Mouse (Mus musculus) hindbrain, embryonic 10.5 days (tissue): ENCODE data around the gene Tll2. TPM values are rescaled to one million over a fixed set of nuclear protein-coding genes. Genes with fewer than 3 reads are reported as not detected.

Experiments
- DNase-seq: peaks from one replicate; pipeline ENCODE4 v3.0.0-alpha.2; 2017; ENCODE audit warnings: low spot score
- H3K27ac ChIP-seq: fragments of 300-500 bp; sonication (generic); 2 replicates; pipeline ENCODE4 v1.5.1; 2016; ENCODE audit warnings: mild to moderate bottlenecking, moderate library complexity
- H3K27me3 ChIP-seq: fragments of 300-500 bp; sonication (generic); 2 replicates; pipeline ENCODE4 v1.6.1; 2016; ENCODE audit warnings: mild to moderate bottlenecking; ENCODE audit not compliant: poor library complexity, insufficient read depth, severe bottlenecking
- H3K36me3 ChIP-seq: fragments of 300-500 bp; sonication (generic); 2 replicates; pipeline ENCODE4 v1.6.1; 2016; ENCODE audit warnings: mild to moderate bottlenecking, moderate library complexity
- H3K4me1 ChIP-seq: fragments of 300-500 bp; sonication (generic); replicated peaks from 2 replicates; pipeline ENCODE4 v1.6.1; 2016; ENCODE audit warnings: mild to moderate bottlenecking
- H3K4me3 ChIP-seq: fragments of 300-500 bp; sonication (generic); 2 replicates; pipeline ENCODE4 v1.5.1; 2016; ENCODE audit warnings: mild to moderate bottlenecking, moderate library complexity
- H3K9me3 ChIP-seq: fragments of 300-500 bp; sonication (generic); 2 replicates; pipeline ENCODE4 v1.6.1; 2016; ENCODE audit warnings: mild to moderate bottlenecking, moderate library complexity
- WGBS: fragments of 180-500 bp; shearing (Covaris S2); methylation state at CpG from one replicate; pipeline ENCODE4 v1.1.7; 2016; 5-methylcytosine and 5-hydroxymethylcytosine counted together
- polyA plus RNA-seq: library from polyadenylated mRNA; unstranded; fragments of >200 nt; fragmentation: Nextera tagmentation; extraction: Ambion mirVana; gene quantifications from 2 replicates; pipeline ENCODE4 v1.2.1, GENCODE M21; 2016

Tll2 gene
- polyA plus RNA-seq, 1 experiment from 2014 or later = 0.68 TPM

DNA sequence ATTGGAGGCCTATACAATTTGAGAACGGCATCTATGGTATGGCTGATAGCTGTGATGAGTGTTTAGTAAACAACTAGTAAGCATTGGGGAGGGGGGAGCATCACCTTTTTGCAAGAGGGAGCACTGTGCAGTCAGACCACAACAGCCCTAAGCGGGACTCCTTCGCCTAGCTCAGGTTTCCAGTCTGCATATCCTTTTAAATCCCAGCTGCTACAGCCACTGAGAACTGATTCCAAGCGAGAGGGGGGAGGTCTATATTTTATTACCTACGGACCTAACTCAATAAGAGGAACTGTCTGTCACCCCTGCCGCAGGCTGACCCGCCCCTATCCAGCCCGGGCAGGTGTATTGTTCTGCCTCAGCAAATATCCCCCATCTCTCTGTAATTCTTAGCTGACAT is 99.1 kb downstream of the Tll2 start:
- no peak overlapping the region for H3K4me3 ChIP-seq
- no peaks in the 10 kb centered on the region for H3K9me3 ChIP-seq
- H3K36me3 ChIP-seq = no peaks in the 10 kb centered on the region
- no peak for DNase-seq
- no peak overlapping the region for H3K27ac ChIP-seq
- H3K27me3 ChIP-seq = peaks cover 10% of the 10 kb centered on the region; the same call in 1 of the 2 replicates
- 62% methylated on average over 8 of the region's 8 CpGs for WGBS
- H3K4me1 ChIP-seq = peaks cover 31% of the 10 kb centered on the region

DNA sequence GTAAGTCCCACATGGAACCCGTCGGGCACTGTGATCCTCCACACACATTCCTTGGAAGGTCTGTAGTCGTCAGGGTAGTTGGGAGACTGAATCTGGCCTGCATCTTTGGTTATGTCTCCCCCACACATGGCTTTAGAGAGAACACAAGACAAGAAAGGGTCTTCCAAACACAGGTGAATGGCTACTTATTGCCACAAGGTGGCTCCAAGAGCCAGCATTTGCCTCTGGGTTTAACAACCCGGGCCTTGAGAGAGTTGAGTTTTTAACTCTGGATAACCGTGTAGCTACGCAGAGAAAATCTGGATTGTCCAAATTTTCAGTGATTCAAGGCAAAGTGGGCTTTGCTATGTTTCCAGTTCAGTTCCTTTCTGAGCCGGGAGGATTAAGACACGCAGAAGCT is 101.7 kb downstream of the Tll2 start:
- Histone ChIP-seq H3K36me3 (no peaks in the 10 kb centered on the region), H3K4me1 (peaks cover 25% of the 10 kb centered on the region), H3K4me3 (no peak overlapping the region), H3K9me3 (no peaks in the 10 kb centered on the region), H3K27me3 (peaks cover 12% of the 10 kb centered on the region; the same call in 1 of the 2 replicates), H3K27ac (no peak overlapping the region)
- DNase-seq = peak; percentile 43
- 52% methylated on average over 8 of the region's 8 CpGs for WGBS

DNA sequence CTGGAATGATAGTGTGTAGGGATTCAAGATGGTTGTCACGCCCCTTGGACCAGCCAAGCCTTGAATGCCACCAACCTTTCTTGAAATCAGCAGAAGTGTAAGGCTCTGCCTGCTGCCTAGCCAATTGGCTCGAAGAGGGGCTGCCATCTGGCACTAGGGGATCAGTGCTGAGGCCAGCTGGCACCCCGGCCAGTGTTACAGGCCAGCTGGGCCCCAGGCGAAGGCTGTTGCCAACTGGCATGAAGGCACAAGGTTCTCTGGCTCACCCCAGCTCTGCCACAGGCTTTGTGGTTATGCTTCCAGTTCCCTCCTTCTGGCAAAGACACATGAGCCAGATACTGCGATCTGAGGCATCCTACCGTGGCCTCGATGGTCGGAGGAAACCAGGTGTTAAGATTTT is 105.2 kb downstream of the Tll2 start:
- Histone ChIP-seq H3K4me1 (peaks cover 26% of the 10 kb centered on the region), H3K36me3 (no peaks in the 10 kb centered on the region), H3K9me3 (no peaks in the 10 kb centered on the region), H3K4me3 (no peak overlapping the region), H3K27ac (no peak overlapping the region), H3K27me3 (peaks cover 12% of the 10 kb centered on the region; the same call in 1 of the 2 replicates)
- no peak for DNase-seq
- WGBS = 85% methylated on average over 8 of the region's 8 CpGs

DNA sequence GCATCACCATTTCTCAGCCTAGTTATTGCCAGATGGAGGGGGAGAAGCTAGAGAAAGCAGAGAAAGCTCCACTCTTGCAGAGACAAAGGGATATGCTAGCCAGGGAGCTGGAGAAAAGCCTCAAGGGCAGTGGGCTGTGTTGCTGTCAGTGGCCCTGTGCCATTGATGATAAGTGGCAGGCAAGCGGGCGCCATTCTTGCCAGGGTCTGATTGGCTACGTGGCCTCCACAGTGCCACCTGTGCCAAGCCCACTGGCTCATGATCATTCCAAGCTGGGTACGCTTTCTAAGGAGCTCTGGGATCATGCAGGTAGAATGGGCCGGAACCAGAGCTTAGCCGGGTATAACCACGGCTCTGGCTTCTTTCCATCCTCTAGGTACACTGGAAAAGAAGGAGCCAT is 105.8 kb downstream of the Tll2 start:
- Histone ChIP-seq H3K9me3 (no peaks in the 10 kb centered on the region), H3K27me3 (peaks cover 12% of the 10 kb centered on the region; the same call in 1 of the 2 replicates), H3K4me1 (peaks cover 28% of the 10 kb centered on the region), H3K4me3 (no peak overlapping the region), H3K27ac (no peak overlapping the region), H3K36me3 (no peaks in the 10 kb centered on the region)
- no peak for DNase-seq
- WGBS = 96% methylated on average over 7 of the region's 7 CpGs

DNA sequence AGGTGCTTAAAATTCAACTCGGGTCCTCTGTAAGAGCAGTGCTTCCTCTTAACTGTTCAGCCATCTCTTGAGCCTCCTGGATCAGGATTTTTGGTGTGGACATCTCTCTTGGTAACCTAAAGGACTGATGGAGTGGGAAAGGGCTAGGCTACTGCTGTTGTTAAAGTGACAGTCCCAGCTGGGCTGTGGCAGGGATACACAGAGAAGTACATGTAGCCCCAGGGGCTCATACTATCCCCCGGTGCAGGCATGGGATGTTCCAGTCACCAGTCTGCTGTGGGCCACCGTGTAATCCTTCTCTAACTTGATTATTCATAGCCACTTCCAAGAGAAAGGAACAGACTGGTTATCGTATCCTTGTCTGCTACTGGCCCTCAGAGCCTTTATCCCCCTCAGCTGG is 109.6 kb downstream of the Tll2 start:
- Histone ChIP-seq H3K4me1 (peaks cover 29% of the 10 kb centered on the region), H3K27ac (peak overlapping the region; percentile 51; the same call in 1 of the 2 replicates), H3K4me3 (no peak overlapping the region), H3K9me3 (no peaks in the 10 kb centered on the region), H3K27me3 (peaks cover 9% of the 10 kb centered on the region; the same call in 1 of the 2 replicates), H3K36me3 (no peaks in the 10 kb centered on the region)
- 54% methylated on average over 4 of the region's 4 CpGs for WGBS
- no peak for DNase-seq

DNA sequence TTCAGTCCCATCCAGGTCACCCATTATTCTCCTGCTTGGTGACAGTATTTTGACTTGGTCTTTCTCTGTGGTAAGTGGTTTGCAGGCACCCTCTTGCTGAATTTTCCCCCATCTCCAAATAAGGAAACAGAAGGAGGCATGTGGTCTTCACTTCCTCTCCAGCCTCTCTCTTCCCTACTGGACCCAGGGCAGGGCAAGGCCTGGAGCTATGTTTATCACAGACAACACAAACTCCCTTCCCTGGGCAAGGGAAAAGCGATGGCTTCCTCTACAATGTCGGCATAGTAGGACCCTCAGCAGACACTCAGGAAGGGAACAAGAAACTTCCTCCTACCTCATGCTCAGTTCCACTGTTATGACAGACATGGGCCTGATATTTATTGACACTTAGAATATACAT is 114.7 kb downstream of the Tll2 start:
- WGBS = 84% methylated on average over 2 of the region's 2 CpGs
- peaks cover 20% of the 10 kb centered on the region for H3K4me1 ChIP-seq
- H3K27ac ChIP-seq = no peak overlapping the region
- H3K27me3 ChIP-seq = peaks cover 24% of the 10 kb centered on the region
- DNase-seq = no peak
- H3K36me3 ChIP-seq = no peaks in the 10 kb centered on the region
- no peak overlapping the region for H3K4me3 ChIP-seq
- H3K9me3 ChIP-seq = no peaks in the 10 kb centered on the region

DNA sequence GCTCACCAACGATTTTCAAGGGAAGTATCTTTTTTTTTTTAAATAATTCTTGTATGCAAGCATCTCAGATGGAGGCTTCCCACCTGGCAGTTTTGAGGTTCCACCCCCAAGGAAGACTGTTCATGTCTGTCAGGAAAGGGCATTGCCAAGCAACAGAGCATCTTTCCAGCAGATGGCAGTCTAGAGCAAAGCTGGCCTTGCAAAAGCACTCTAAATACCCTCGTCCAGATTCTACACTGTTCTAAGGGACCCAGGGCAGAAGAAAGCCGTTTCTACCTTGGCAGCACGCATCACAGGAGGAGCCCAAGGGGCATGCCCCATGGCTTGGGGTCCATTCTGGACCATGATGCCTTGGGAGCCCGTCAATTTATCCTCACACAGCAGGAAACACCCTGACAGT is 116.8 kb downstream of the Tll2 start:
- H3K27me3 ChIP-seq = peaks cover 21% of the 10 kb centered on the region
- H3K4me1 ChIP-seq = peaks cover 13% of the 10 kb centered on the region

DNA sequence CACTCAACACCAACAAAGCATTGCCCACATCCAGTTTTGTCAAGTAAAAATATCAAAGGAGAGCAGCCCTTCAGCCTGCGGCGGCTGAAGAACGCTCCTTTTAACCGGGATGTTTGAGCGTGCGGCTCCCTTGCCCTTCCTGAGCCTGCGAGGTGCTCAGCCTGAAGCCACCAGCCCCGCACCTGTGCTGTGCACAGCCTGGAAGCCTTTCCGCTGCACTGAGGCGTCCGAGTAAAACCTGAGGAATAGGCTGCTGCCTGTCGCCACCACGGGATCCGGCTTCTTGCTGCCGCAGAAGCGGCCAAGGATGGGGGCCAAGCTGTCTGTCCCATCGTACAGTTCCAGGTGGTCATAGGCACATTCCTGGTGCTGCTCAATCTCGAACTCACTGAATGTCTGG is 118.1 kb downstream of the Tll2 start:
- H3K9me3 ChIP-seq = no peaks in the 10 kb centered on the region
- H3K27ac ChIP-seq = 0 out of 2 replicates have a peak overlapping the region, but pooled peaks have one; percentile 43
- peaks cover 13% of the 10 kb centered on the region for H3K4me1 ChIP-seq
- H3K27me3 ChIP-seq = peaks cover 21% of the 10 kb centered on the region
- H3K4me3 ChIP-seq = no peak overlapping the region
- no peak for DNase-seq
- H3K36me3 ChIP-seq = no peaks in the 10 kb centered on the region
- WGBS = 45% methylated on average over 18 of the region's 18 CpGs

More for the DNA sequence above, 116.8 kb downstream of the Tll2 start:
- Histone ChIP-seq H3K36me3 (no peaks in the 10 kb centered on the region), H3K27ac (no peak overlapping the region), H3K9me3 (no peaks in the 10 kb centered on the region), H3K4me3 (no peak overlapping the region)
- peak; percentile 70 for DNase-seq
- 15% methylated on average over 5 of the region's 5 CpGs for WGBS

DNA sequence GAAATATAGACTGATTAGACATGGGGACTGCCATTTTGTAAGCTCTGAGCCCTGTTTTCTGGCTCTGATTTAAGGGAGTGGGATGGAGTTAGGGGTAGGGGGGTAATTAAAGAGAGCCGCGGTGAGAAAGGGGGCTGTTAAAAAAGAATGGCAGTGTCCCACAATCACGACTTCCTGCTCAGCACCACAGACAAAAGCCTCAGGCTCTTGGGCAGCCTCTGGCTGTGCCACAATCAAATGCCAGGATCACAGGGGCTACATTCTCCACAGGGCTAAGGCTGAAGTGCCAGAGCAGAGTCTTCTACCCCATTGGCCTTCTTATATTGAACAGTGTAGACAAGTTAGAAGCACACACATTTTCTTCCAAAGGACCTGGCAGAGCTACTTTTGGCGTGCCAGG is 118.7 kb downstream of the Tll2 start:
- Histone ChIP-seq H3K4me1 (peaks cover 10% of the 10 kb centered on the region), H3K27me3 (peaks cover 21% of the 10 kb centered on the region), H3K36me3 (no peaks in the 10 kb centered on the region), H3K27ac (no peak overlapping the region), H3K4me3 (no peak overlapping the region), H3K9me3 (no peaks in the 10 kb centered on the region)
- no peak for DNase-seq
- 67% methylated on average over 4 of the region's 4 CpGs for WGBS

DNA sequence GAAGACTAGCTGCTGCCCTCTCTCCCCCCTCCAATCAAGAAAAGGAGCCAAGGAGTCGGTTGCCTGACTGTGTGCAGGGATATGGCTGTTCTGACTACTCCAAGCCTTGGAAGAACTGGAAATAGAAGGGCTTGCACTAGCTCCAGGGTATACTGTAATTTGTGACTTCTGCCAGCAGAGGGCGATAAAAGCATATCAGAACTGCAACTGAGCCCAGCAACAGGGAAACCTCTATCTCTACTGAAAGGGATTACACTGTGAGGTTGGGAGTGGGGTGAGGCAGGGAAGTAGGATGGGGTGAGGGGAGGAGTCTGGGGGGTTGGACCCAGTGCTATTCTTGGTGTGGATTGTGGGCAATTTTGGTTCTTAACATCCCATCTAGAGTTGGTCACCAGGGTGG is 119.9 kb downstream of the Tll2 start:
- peaks cover 21% of the 10 kb centered on the region for H3K27me3 ChIP-seq
- no peaks in the 10 kb centered on the region for H3K36me3 ChIP-seq
- 7% methylated on average over 2 of the region's 2 CpGs for WGBS
- H3K4me1 ChIP-seq = peaks cover 16% of the 10 kb centered on the region
- H3K27ac ChIP-seq = no peak overlapping the region
- no peak overlapping the region for H3K4me3 ChIP-seq
- H3K9me3 ChIP-seq = no peaks in the 10 kb centered on the region
- peak; percentile 76 for DNase-seq

DNA sequence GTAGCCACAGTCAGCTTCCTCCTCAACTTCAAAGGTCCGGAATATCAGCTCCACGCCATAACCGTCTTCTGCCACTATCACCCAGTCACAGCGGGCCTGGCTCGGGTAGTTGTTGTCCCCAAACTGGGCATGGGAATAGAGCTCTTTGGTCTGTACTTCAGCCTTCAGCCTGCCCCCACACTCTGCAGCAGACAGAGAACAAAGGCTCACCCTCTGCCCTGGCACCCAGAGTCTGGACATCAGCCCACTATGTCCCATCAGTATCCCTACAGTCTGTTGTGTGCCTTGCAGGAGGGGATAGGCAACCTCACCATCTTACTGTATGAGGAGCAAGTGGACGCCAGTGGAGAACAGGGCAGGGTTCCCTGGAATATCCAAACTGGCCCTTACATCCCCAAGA is 120.3 kb downstream of the Tll2 start:
- Histone ChIP-seq H3K4me3 (no peak overlapping the region), H3K4me1 (peaks cover 20% of the 10 kb centered on the region), H3K36me3 (no peaks in the 10 kb centered on the region), H3K27ac (no peak overlapping the region), H3K9me3 (no peaks in the 10 kb centered on the region), H3K27me3 (peaks cover 21% of the 10 kb centered on the region)
- no peak for DNase-seq
- 88% methylated on average over 6 of the region's 6 CpGs for WGBS

DNA sequence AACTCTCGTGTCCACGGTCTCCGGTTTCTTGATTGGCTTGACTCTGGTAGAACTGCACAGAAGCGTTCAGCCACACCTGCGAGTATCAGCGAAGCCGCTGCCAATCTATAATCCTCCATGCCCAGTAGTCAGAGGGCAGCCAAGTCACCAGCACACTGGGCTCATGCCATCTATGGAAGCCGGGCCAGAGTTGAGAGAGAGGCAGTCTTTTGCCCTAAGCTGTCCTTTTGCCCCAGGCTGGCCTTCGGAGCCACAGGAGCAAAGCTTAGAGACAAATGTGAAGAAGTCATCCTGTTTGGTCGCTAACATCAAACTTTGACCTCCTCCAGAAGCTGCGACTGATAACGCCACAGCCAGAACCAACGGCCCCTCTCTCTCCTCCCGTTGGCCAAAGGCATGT is 123.0 kb downstream of the Tll2 start:
- WGBS = 93% methylated on average over 14 of the region's 14 CpGs
- Histone ChIP-seq H3K4me3 (no peak overlapping the region), H3K27ac (no peak overlapping the region), H3K9me3 (no peaks in the 10 kb centered on the region), H3K4me1 (peaks cover 29% of the 10 kb centered on the region), H3K27me3 (peaks cover 13% of the 10 kb centered on the region), H3K36me3 (no peaks in the 10 kb centered on the region)
- no peak for DNase-seq

DNA sequence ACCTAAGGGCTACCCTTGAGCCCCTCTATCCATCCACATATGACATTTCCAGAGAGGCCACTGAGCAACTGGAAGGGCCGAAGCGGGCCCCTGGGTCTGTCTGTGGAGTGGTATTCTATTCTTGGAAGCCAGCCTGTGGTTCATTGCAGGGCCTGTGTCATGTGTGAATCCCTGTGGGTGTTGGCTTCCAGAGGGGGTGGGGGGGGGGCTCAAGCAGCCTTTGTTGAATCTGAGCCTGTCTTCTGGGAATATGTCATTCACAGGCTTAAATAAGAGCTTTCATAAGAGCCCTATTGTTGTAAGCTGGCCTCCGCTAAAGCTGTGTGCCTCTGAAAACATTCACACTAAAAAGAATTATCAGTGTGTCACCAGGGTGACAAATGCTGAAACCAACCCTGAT is 125.0 kb downstream of the Tll2 start:
- 33% methylated on average over 3 of the region's 3 CpGs for WGBS
- Histone ChIP-seq H3K27me3 (no peaks in the 10 kb centered on the region), H3K4me3 (no peak overlapping the region), H3K4me1 (peaks cover 21% of the 10 kb centered on the region), H3K27ac (peak overlapping the region; percentile 82), H3K36me3 (no peaks in the 10 kb centered on the region), H3K9me3 (no peaks in the 10 kb centered on the region)
- DNase-seq = peak; percentile 58

DNA sequence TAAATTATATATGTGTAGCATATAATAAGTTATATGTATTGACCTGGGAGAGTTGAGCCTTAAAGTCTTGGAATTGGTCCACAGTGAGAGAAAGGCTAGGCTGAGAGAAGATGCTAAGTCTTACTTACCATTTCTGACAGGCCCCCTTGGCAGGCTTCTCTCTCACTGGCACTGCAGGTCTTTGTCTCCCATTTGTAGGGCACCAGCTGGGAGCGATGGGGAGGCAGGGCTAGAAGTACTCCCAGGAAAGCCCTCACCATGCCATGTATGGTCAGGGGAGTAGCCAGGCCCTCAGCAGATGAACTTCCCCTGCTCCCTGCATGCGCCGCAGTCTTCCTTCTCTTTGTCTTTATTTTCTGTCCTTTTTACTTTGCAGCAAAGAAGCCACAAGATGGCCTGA is 129.7 kb downstream of the Tll2 start, which contains the start of gene Opalin:
Gene Opalin (minus strand): TSS at position 208 of the 400 bp plus-strand sequence.
- Histone ChIP-seq H3K9me3 (no peaks in the 10 kb centered on the region), H3K4me1 (peaks cover 16% of the 10 kb centered on the region), H3K4me3 (no peak within 1 kb of the TSS), H3K27me3 (no peaks in the 10 kb centered on the region), H3K27ac (no peak within 1 kb of the TSS), H3K36me3 (no peaks in the 10 kb centered on the region)
- WGBS = 76% methylated on average over 3 of the region's 3 CpGs
- no peak for DNase-seq
